Mouse (Mus musculus): Measurements from ENCODE around the gene Znhit6. TPM values are rescaled to one million over a fixed set of nuclear protein-coding genes. Genes with fewer than 3 reads are reported as not detected.

The Znhit6 gene
- polyA plus RNA-seq, 1 experiment: 0.43 TPM

DNA sequence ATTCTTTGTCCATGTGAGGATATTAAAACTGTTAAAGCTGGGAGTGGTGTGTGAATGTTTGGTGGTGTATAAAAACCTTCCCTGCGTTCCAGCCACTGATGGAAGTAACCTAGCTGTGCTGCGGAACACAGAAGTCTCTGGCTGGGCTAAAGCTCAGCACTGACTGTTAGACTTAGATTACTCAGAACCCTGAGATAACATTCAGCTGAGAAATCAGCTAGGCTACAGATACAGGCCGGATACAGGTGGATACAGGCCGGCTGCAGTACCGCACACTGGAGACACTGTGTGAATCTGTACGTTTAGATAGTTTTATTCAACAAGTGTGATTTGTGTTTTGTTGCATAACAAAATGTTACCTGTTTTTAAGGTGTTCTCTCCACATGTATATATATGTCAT lies 24.8 kb downstream of the Znhit6 start:
- H3K27me3 ChIP-seq (ENCODE audit: control insufficient read depth): no peaks in the 10 kb centered on the region
- no peaks in the 10 kb centered on the region for H3K4me1 ChIP-seq (ENCODE audit: control insufficient read depth)
- H3K4me3 ChIP-seq (replicated peaks): no peak overlapping the region
- peaks cover 69% of the 10 kb centered on the region for H3K36me3 ChIP-seq (ENCODE audit: control insufficient read depth)
- H3K9me3 ChIP-seq (ENCODE audit: control insufficient read depth, low read length): no peaks in the 10 kb centered on the region
- TF ChIP-seq TAL1 (IDR thresholded peaks at IDR 0.05; ENCODE audit: low read length) (no peak), GATA1 (IDR thresholded peaks at IDR 0.05; ENCODE audit: low read length) (no peak)

DNA sequence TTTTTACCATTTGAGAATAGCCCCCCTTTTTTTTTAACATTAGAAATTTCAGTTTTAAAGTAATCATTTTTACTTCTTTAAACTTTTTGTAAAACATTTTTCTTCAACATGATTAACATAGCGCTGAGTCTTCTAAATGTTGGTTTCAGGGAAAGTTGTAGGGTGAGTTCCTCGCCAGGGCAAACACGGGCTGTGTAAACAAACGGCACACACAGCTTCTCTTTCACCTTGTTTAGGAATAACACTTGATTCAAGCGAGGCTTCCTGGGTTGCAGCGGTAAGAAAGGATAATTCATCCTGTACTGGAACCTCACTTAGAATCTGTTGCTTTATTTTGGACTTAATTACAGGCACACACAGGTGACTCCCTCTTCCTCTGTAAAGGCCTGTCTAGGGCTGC lies 25.3 kb downstream of the Znhit6 start:
- Histone ChIP-seq H3K9me3 (ENCODE audit: control insufficient read depth, low read length) (no peaks in the 10 kb centered on the region), H3K36me3 (ENCODE audit: control insufficient read depth) (peaks cover 68% of the 10 kb centered on the region), H3K27me3 (ENCODE audit: control insufficient read depth) (no peaks in the 10 kb centered on the region), H3K4me1 (ENCODE audit: control insufficient read depth) (no peaks in the 10 kb centered on the region), H3K4me3 (replicated peaks) (no peak overlapping the region)
- no peak for TF ChIP-seq TAL1 (IDR thresholded peaks at IDR 0.05; ENCODE audit: low read length)
- no peak for TF ChIP-seq GATA1 (IDR thresholded peaks at IDR 0.05; ENCODE audit: low read length)

DNA sequence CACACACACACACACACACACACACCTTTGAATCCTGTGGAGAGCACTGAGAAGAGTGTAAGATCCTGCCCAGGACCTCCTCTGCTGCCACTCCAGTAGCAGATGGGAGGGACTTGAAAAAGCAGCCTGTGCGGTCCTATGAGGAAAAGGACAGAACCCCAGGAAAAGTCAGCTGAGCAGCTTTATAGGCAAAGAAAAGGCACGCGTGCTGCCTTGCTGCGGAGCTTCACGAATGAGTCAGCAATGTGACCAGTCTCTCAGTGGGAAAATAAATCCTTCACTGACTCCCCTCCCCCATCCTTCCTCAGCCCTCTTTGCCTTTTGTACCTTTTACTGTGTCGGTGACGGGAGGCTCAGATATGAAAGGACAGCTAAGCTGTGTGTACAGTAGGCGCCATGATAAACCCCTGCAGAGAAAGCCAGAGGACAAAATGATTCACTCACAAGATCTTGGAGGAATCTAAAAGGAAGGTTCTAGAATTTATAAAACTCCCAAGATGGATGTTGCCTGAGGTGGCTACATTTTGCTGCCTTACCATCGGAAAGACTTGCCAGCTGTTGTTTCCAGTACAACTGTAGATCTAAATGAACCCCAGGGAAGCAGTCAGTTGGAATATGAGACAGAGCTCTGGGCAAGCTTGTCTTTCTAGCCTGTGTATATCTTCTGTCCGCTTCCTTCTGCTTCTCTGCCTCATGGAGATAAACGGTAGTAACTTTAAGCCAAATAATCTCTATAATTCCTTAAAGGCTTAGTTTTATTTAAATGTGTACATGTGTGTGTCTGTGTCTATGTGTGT lies 26.6 kb downstream of the Znhit6 start:
- no peaks in the 10 kb centered on the region for H3K4me1 ChIP-seq (ENCODE audit: control insufficient read depth)
- H3K9me3 ChIP-seq (ENCODE audit: control insufficient read depth, low read length): no peaks in the 10 kb centered on the region
- no peak overlapping the region for H3K4me3 ChIP-seq (replicated peaks)
- TF ChIP-seq TAL1 (IDR thresholded peaks at IDR 0.05; ENCODE audit: low read length) (no peak), GATA1 (IDR thresholded peaks at IDR 0.05; ENCODE audit: low read length) (no peak)
- peaks cover 70% of the 10 kb centered on the region for H3K36me3 ChIP-seq (ENCODE audit: control insufficient read depth)
- H3K27me3 ChIP-seq (ENCODE audit: control insufficient read depth): no peaks in the 10 kb centered on the region

DNA sequence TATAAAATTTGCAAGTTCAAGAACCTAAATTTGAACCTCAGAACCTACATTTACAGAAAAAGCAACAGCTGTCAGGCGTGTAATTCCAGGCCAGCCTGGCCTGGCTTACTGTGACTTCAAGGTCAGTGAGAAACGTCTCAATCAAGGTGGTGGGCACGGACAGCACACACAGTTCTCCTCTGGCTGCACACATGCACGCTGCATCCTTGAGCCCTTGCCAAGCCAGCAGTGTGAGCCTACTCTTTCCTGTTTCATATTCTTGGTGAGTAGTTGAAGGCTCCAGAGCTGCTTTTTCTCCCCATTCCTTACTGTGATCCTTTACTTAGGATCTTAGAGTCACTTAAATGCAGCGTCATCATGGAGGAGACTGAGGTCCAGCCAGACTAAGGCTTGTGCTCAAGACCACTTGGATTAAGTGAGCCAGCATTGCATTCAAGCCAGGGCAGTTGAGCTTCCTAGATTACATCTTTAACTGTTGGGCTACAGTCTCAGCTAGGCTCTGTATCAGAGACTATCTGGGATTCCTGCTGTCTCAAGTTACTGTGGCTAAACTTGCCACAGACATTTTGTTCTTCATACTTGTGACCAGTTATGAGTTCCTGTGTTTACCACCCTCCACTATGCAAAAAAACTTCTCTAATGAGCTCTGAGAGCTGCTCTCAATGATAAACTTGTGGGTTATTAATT lies 29.6 kb downstream of the Znhit6 start:
- Histone ChIP-seq H3K27me3 (ENCODE audit: control insufficient read depth) (no peaks in the 10 kb centered on the region), H3K4me1 (ENCODE audit: control insufficient read depth) (no peaks in the 10 kb centered on the region), H3K36me3 (ENCODE audit: control insufficient read depth) (peaks cover 47% of the 10 kb centered on the region), H3K9me3 (ENCODE audit: control insufficient read depth, low read length) (no peaks in the 10 kb centered on the region), H3K4me3 (replicated peaks) (no peak overlapping the region)
- no peak for TF ChIP-seq TAL1 (IDR thresholded peaks at IDR 0.05; ENCODE audit: low read length)
- no peak for TF ChIP-seq GATA1 (IDR thresholded peaks at IDR 0.05; ENCODE audit: low read length)

DNA sequence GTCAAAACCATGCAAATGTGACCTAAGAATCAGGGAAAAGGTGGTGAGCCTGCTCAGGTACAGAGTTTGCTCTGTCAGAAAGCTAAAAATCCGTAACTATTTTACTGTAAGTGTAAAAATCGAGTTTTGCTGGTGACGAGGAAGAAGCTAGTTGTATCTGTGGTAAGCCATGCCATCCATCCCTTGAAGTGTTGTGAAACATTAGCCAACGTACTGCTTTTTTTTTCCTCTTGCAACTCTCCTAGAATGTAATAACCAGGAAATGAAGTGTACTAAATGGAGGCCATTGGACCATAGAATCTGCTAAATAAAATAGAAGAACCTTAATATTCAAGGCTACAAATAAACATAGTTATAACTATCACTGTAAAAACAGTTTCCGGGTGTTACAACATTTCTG lies 32.3 kb downstream of the Znhit6 start:
- H3K9me3 ChIP-seq (ENCODE audit: control insufficient read depth, low read length): no peaks in the 10 kb centered on the region
- H3K27me3 ChIP-seq (ENCODE audit: control insufficient read depth): no peaks in the 10 kb centered on the region
- H3K4me1 ChIP-seq (ENCODE audit: control insufficient read depth): no peaks in the 10 kb centered on the region
- no peak for TF ChIP-seq GATA1 (IDR thresholded peaks at IDR 0.05; ENCODE audit: low read length)
- TF ChIP-seq TAL1 (IDR thresholded peaks at IDR 0.05; ENCODE audit: low read length): no peak
- no peak overlapping the region for H3K4me3 ChIP-seq (replicated peaks)
- H3K36me3 ChIP-seq (ENCODE audit: control insufficient read depth): peaks cover 27% of the 10 kb centered on the region

DNA sequence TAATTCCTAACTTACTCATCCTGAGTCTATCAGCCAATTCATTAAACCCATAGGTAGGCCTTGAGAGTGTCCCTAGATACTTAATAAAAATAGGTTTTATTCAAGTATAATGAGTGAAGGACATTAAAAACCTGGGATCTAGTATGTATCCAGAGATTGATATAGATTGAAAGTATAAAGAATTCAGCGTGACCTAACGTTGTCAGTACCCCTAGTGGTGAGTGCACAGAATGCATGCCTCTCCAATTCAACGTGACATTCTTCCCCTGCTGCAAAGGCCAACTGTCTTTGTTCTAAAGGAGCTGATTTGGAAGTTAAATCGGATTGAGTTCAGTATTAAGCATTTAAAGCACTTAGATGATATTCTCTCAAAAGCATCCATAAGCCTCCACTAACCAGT lies 36.7 kb downstream of the Znhit6 start:
- no peaks in the 10 kb centered on the region for H3K9me3 ChIP-seq (ENCODE audit: control insufficient read depth, low read length)
- H3K4me3 ChIP-seq (replicated peaks): no peak overlapping the region
- H3K36me3 ChIP-seq (ENCODE audit: control insufficient read depth): no peaks in the 10 kb centered on the region
- H3K27me3 ChIP-seq (ENCODE audit: control insufficient read depth): peaks cover 3% of the 10 kb centered on the region; the same call in 1 of the 2 replicates
- TF ChIP-seq GATA1 (IDR thresholded peaks at IDR 0.05; ENCODE audit: low read length) (no peak), TAL1 (IDR thresholded peaks at IDR 0.05; ENCODE audit: low read length) (no peak)
- H3K4me1 ChIP-seq (ENCODE audit: control insufficient read depth): no peaks in the 10 kb centered on the region

DNA sequence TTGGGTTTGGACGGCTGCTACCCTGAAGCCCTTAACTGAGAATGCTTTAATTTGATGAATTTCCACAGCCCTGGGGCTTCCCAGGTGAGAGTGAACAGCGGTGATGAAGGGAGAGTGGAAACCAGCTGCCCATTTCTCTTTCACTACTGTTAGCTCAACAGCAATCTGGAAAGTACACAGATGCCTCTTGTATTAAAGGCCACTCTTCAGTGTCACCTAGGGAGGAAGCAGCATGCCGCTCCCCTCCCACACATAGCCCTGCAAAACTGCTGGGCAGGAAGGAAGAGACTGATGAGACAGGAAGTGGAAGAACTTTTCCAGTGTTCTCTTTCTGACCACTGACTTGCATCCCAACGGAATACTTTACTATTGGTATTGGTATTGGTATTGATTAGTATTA lies 37.2 kb downstream of the Znhit6 start:
- no peaks in the 10 kb centered on the region for H3K9me3 ChIP-seq (ENCODE audit: control insufficient read depth, low read length)
- no peak for TF ChIP-seq TAL1 (IDR thresholded peaks at IDR 0.05; ENCODE audit: low read length)
- TF ChIP-seq GATA1 (IDR thresholded peaks at IDR 0.05; ENCODE audit: low read length): no peak
- no peaks in the 10 kb centered on the region for H3K4me1 ChIP-seq (ENCODE audit: control insufficient read depth)
- no peaks in the 10 kb centered on the region for H3K36me3 ChIP-seq (ENCODE audit: control insufficient read depth)
- H3K4me3 ChIP-seq (replicated peaks): no peak overlapping the region
- peaks cover 3% of the 10 kb centered on the region; the same call in 1 of the 2 replicates for H3K27me3 ChIP-seq (ENCODE audit: control insufficient read depth)

DNA sequence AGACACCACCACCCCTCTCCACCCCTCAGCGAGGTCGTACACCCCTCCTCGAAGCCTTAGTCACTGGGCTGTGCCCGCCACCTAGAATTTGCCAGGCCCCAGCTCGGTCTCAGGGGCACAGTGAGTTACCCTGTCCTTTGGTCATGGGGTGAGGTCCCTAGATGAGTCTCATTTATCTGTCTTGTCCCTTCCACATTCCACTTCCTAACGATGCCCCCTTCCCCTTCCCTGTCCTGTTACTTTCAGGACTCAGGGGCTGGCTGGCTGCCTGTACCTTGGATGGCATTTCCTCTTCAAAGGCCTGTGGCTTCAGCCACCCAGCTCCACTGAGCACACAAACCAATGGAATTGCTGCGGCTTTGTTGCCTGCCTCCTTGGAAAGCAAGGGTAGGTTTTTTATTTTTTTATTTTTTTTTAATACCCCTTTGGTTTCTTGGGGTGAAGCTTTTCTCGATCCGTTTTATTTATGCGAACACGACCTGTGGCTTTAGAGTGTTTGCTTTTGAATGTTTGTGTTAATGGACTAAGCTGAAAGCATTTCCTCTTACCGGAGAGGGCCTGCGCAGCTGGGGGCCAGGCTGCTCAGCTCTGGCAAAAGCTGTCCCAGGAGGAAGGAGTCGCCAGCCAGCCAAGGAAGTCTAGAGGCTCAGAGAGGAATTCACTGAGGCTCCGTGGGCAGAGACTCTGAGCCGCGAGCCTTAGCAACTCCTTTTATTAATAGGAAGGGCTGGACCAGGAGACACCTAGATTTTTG lies 38.5 kb downstream of the Znhit6 start:
- Histone ChIP-seq H3K27me3 (ENCODE audit: control insufficient read depth) (peaks cover 3% of the 10 kb centered on the region; the same call in 1 of the 2 replicates), H3K36me3 (ENCODE audit: control insufficient read depth) (no peaks in the 10 kb centered on the region), H3K9me3 (ENCODE audit: control insufficient read depth, low read length) (no peaks in the 10 kb centered on the region; the same call in 1 of the 2 replicates), H3K4me3 (replicated peaks) (no peak overlapping the region), H3K4me1 (ENCODE audit: control insufficient read depth) (no peaks in the 10 kb centered on the region)
- TF ChIP-seq TAL1 (IDR thresholded peaks at IDR 0.05; ENCODE audit: low read length) (no peak), GATA1 (IDR thresholded peaks at IDR 0.05; ENCODE audit: low read length) (no peak)

DNA sequence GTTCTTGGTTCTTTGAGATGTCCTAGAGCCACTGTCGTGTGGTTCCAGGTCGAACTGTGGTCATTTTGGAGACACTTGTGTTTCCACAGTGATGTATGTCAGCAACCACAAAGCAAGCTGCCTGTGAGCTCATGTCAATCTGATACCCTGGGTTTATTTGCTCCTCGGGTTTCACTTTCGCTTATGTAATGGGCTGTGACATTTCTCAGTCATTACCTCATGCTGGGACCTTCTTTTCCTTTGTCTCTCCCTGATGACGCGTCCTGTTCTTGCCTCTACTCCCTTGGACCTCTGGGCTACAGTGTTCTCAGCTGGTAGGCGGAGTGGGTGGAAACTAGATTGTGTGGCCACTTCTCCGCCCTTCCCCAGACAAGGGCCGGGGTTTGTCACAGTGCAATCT lies 42.3 kb downstream of the Znhit6 start:
- H3K27me3 ChIP-seq (ENCODE audit: control insufficient read depth): peaks cover 3% of the 10 kb centered on the region; the same call in 1 of the 2 replicates
- no peaks in the 10 kb centered on the region for H3K36me3 ChIP-seq (ENCODE audit: control insufficient read depth)
- TF ChIP-seq TAL1 (IDR thresholded peaks at IDR 0.05; ENCODE audit: low read length): no peak
- H3K4me1 ChIP-seq (ENCODE audit: control insufficient read depth): no peaks in the 10 kb centered on the region
- H3K4me3 ChIP-seq (replicated peaks): no peak overlapping the region
- no peaks in the 10 kb centered on the region; the same call in 1 of the 2 replicates for H3K9me3 ChIP-seq (ENCODE audit: control insufficient read depth, low read length)
